Mouse (Mus musculus): ENCODE measurements around the gene Upk3b. TPM values are rescaled to one million over a fixed set of nuclear protein-coding genes. Genes with fewer than 3 reads are reported as not detected.

Upk3b gene
- polyA plus RNA-seq (2015; fragmentation: Nextera tagmentation; extraction: Ambion mirVana) = 9.1 and 10.9 TPM in 2 replicates

DNA sequence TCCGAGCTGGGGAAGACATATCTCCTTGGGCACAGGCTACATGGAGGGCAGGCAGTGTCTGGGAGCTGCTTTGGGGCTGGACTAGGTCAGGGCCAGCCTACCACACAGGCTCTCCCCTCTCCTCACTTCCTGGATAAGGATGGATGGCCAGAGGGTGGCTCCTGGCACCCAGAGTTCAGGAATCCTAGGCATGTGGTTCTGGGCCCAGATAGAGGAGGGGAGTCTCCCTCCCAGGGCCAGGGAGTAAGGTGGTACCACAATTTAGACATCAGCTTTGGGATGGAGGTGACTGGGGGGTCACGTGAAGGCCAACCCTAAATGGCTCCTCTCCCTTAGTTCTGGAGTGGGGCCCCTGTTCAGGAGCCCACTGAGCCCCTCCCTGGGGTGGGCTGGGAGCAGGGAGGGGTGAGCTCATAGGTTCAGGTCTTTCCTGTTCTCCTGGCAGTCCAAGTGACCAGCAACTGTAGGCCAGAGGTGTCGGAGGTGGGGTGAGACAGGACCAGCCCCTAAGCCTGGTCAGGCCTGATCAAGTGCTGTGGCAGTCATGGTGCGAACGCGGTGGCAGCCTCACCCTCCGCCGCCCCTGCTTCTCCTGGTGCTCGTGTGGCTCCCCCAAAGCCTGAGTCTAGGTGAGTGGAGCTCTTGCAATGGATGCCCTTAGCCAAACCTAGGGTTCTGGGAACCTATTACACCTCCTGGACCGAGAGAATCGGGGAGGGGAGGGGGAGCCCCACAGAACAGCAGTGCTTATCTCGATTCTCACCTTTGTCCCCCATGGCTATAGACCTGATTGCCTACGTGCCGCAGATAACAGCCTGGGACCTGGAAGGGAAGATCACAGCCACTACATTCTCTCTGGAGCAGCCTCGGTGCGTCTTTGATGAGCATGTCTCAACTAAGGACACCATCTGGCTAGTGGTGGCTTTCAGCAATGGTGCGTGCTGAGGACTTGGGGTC, at the start of gene Upk3b:
TSS of gene Upk3b (plus strand) at position 239 of the 957 bp plus-strand sequence.
- H3K4me1 ChIP-seq = 0 out of 2 replicates have a peak, but pooled peaks cover 5% of the 10 kb centered on the region
- H3K4me2 ChIP-seq = no peak within 1 kb of the TSS
- no peaks in the 10 kb centered on the region for H3K36me3 ChIP-seq
- no peaks in the 10 kb centered on the region for H3K9me3 ChIP-seq
- no peak for ATAC-seq (ENCODE audit: insufficient number of reproducible peaks, low FRiP score, low TSS enrichment, low read depth)
- no peak within 1 kb of the TSS for H3K4me3 ChIP-seq
- 67% methylated on average over 17 of the region's 17 CpGs for WGBS
- no peaks in the 10 kb centered on the region for H3K27me3 ChIP-seq
- H3K27ac ChIP-seq = no peak within 1 kb of the TSS
- H3K9ac ChIP-seq = no peak within 1 kb of the TSS

DNA sequence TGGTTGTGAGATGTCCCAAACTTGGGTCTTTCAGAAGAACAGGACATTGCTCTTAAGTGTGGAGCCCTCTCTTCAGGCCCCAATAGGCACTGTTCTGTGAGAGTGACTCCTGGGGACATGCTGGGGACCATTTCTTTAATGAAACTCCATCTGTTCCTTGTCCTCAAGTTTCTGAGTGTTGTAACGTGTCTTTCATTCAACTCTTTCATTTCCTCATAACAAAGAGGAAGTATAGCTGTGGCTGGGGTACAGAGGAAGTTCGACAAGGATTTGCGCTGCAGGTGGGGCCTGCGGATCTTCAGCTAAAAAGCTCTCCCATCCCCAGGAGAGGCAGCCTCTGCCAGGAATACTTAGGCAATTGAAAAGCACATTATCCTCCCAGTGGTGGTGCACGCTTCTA, 47.7 kb upstream of the Upk3b start:
- Histone ChIP-seq H3K36me3 (no peaks in the 10 kb centered on the region), H3K4me1 (peaks cover 5% of the 10 kb centered on the region), H3K4me2 (no peak overlapping the region), H3K27ac (no peak overlapping the region), H3K27me3 (no peaks in the 10 kb centered on the region), H3K4me3 (no peak overlapping the region), H3K9me3 (no peaks in the 10 kb centered on the region), H3K9ac (no peak overlapping the region)
- no peak for ATAC-seq (ENCODE audit: insufficient number of reproducible peaks, low FRiP score, low TSS enrichment, low read depth)
- WGBS = 66% methylated on average over 5 of the region's 5 CpGs

DNA sequence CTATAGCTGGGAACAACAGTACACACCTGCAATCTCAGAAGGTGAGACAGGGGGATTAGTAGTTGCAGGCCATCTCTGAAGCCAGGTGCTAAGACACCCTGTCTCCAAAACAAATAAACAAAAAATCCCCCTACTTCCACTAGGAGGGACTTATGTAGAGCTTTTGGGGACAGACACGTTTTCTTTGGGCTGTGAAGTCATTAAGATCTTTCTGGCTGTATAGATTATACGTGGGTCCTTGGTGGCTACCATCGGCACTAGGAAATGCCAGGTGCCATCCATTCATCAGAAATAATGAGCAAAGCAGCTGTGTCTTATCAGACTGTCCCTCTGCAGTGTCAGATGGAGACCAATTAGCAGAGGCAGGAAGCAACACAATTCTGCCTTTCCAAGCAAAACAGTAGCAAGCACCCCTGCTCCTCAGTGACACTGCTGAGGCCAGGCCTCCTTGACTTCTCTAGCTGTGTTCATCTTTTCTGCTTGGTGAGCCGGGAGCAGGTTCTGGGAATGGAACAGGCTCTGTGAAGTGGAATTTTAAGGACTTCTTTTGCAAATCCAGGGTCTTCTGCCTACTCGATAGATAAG, 44.8 kb upstream of the Upk3b start:
- peaks cover 12% of the 10 kb centered on the region for H3K4me1 ChIP-seq
- no peak overlapping the region for H3K27ac ChIP-seq
- no peak for ATAC-seq (ENCODE audit: insufficient number of reproducible peaks, low FRiP score, low TSS enrichment, low read depth)
- WGBS = 56% methylated on average over 5 of the region's 5 CpGs
- H3K36me3 ChIP-seq = peaks cover 20% of the 10 kb centered on the region
- no peaks in the 10 kb centered on the region for H3K9me3 ChIP-seq
- no peak overlapping the region for H3K9ac ChIP-seq
- no peak overlapping the region for H3K4me2 ChIP-seq
- no peak overlapping the region for H3K4me3 ChIP-seq
- H3K27me3 ChIP-seq = no peaks in the 10 kb centered on the region

DNA sequence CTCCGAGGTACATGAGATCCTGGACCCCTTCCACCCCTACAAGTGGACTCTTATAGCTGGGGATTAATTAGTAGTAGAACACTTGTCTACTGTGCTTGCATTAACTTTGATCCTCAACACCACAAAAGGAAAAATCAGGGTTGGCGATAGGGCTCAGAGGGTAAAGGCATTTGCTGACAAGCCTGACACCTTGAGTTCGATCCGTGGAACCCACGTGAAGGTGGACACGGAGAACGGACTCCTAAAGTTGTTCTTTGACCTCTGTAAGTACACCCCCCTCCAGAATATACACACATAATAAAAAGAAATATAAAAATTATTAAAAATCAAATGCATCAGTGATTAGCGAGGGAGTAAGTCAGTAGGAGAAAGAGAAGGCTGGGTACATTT, 44.0 kb upstream of the Upk3b start:
- Histone ChIP-seq H3K27me3 (no peaks in the 10 kb centered on the region), H3K9me3 (no peaks in the 10 kb centered on the region), H3K27ac (no peak overlapping the region), H3K4me2 (no peak overlapping the region), H3K4me3 (peak overlapping the region; percentile 73), H3K4me1 (peaks cover 12% of the 10 kb centered on the region), H3K9ac (no peak overlapping the region), H3K36me3 (peaks cover 29% of the 10 kb centered on the region)
- no peak for ATAC-seq (ENCODE audit: insufficient number of reproducible peaks, low FRiP score, low TSS enrichment, low read depth)
- WGBS = 60% methylated on average over 8 of the region's 8 CpGs

DNA sequence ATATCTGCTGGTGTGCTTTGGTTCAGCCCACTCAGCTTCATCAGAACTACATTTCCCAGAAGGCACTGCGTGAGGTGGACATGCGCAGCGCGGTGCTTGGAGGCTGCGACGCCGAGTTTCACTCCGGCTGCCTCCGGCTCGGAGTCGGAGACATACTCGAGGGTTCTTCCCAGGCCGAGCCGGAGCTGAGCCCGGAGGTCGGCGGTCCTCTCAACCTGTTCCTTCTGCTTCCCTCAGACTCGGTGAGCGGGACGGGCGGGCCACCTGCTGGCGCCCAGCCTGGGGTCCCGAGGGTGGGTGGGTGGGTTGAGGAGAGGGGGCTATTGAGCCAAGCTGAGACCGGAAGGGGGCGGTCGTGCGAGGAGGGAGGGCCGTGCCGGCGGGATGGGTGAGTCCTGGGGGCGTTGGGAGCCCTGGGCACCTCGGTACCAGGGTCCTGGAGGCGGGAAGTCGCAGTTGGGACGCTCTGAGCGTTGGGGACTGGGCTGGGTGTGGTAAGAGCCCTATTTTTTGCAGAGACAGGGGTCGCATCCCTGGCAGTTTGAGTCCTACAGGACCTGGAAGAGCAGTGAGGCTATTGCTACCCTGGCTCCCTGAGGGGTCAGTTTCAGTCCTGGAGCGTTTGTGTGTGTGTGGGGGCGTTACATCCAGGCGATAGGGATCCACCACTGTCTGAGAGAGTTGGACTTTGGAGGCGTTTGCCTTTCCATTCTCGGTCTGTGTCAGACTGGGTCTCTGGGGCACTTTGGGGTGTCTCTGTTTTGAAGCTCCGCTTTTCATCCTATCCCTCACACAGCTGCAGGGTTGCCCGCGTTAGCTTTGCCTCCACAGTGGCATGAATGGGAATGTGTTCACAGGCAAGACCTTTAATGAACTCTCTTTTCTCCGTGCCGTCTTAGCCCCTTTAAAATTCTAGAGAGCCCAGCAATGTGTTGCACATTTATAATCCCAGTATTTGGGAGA, 43.3 kb upstream of the Upk3b start, which contains the start of gene Dtx2:
TSS of gene Dtx2 (plus strand) at position 76 of the 963 bp plus-strand sequence.
- H3K9ac ChIP-seq = peak within 1 kb of the TSS; percentile 77
- H3K27ac ChIP-seq = peak within 1 kb of the TSS; percentile 90
- peaks cover 34% of the 10 kb centered on the region for H3K36me3 ChIP-seq
- H3K4me2 ChIP-seq = peak within 1 kb of the TSS; percentile 64
- H3K9me3 ChIP-seq = no peaks in the 10 kb centered on the region
- H3K4me3 ChIP-seq = peak within 1 kb of the TSS; percentile 73
- ATAC-seq (ENCODE audit: insufficient number of reproducible peaks, low FRiP score, low TSS enrichment, low read depth) = peak; percentile 88
- H3K4me1 ChIP-seq = peaks cover 12% of the 10 kb centered on the region
- under 1% methylated on average over 47 of the region's 47 CpGs for WGBS
- no peaks in the 10 kb centered on the region for H3K27me3 ChIP-seq

DNA sequence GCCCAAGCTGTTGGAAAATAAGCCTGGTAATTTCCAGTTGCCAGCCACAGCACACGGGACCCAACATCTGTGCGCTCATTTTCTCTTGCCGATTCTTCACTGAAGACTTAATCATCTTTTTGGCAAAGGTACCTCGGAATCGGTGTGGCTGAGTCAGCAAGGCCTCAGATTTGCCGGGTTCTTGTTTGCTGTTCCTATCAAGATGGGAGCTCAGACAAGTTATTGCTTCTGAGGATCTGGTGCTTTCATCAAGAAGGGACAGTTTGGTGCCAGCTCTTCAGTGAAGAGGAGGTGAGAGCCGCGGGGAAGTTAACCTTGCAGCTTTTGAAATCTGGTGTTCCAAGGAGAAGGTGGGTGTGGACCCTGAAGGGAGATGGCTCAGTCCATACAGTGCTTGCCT, 42.1 kb upstream of the Upk3b start:
- H3K27me3 ChIP-seq = no peaks in the 10 kb centered on the region
- peaks cover 37% of the 10 kb centered on the region for H3K36me3 ChIP-seq
- H3K4me1 ChIP-seq = peaks cover 12% of the 10 kb centered on the region
- no peak overlapping the region for H3K9ac ChIP-seq
- WGBS = 77% methylated on average over 8 of the region's 8 CpGs
- no peak overlapping the region for H3K27ac ChIP-seq
- H3K4me2 ChIP-seq = no peak overlapping the region
- H3K9me3 ChIP-seq = no peaks in the 10 kb centered on the region
- ATAC-seq (ENCODE audit: insufficient number of reproducible peaks, low FRiP score, low TSS enrichment, low read depth) = no peak
- H3K4me3 ChIP-seq = no peak overlapping the region

DNA sequence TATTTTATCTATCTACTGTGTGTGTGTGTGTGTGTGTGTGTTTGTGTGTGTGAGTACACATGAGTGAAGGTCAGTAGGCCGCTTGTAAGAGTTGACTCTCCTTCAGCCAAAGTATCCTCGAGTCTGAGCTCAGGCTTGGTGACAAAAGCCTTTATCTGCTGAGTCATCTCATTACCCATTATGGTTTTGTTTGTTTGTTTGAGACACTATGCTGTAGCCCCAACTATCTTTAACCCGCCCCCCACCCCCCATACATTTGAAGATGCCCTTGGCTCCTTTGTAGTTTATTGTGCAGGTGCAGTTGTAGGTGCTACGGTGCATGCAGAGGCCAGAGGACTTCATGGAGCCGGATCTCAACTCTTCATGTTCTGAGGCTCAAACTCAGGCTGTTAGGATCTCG, 37.1 kb upstream of the Upk3b start:
- H3K9me3 ChIP-seq = no peaks in the 10 kb centered on the region
- H3K4me1 ChIP-seq = peaks cover 15% of the 10 kb centered on the region; the same call in 1 of the 2 replicates
- H3K9ac ChIP-seq = no peak overlapping the region
- no peak for ATAC-seq (ENCODE audit: insufficient number of reproducible peaks, low FRiP score, low TSS enrichment, low read depth)
- H3K4me3 ChIP-seq = no peak overlapping the region
- peaks cover 51% of the 10 kb centered on the region for H3K36me3 ChIP-seq
- no peak overlapping the region for H3K27ac ChIP-seq
- H3K27me3 ChIP-seq = no peaks in the 10 kb centered on the region
- no peak overlapping the region for H3K4me2 ChIP-seq
- WGBS = 91% methylated on average over 6 of the region's 6 CpGs

DNA sequence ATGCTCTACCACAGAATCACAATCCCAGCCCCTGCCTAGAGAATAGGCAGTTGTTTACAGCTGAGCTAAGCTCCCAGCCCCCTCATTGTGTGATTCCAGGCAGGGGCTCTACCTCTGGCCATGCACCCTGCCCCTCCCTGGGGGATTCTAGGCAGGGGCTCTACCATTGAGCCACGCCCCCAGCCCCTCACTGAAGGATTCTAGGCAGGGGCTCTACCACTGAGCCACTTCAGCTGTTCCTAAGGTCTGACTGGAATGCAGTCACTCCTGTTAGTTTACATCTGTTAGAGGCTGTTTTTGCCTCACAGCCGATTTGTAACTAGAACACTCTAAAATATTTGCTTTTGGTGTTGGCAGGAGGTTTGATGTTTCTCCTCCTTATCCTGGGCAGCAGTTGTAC, 36.0 kb upstream of the Upk3b start:
- H3K36me3 ChIP-seq = peaks cover 44% of the 10 kb centered on the region
- no peak overlapping the region for H3K4me3 ChIP-seq
- 56% methylated on average over 2 of the region's 2 CpGs for WGBS
- no peaks in the 10 kb centered on the region for H3K27me3 ChIP-seq
- H3K4me2 ChIP-seq = no peak overlapping the region
- H3K9ac ChIP-seq = no peak overlapping the region
- peak overlapping the region; percentile 57 for H3K27ac ChIP-seq
- H3K9me3 ChIP-seq = no peaks in the 10 kb centered on the region
- peaks cover 15% of the 10 kb centered on the region; the same call in 1 of the 2 replicates for H3K4me1 ChIP-seq
- no peak for ATAC-seq (ENCODE audit: insufficient number of reproducible peaks, low FRiP score, low TSS enrichment, low read depth)

DNA sequence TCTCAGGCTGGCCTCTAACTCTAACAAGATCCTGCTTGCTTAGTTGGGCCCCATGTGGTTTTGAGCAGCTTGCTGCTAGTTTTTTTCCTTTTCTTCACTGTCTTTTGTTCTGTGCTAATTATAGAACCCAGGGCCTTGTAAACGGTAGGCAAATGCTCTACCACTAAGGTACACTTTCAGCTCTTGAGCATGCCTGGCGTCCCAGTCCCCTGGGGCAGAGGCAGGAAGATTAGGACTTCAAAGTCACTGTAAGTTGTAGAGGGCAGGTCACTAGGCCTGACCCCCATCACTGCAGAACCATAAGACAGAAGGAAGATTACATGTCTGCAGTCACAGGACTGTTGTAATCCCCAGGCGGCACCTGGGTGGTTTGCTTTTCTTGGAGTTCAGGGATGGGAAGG, 35.5 kb upstream of the Upk3b start:
- Histone ChIP-seq H3K4me3 (no peak overlapping the region), H3K4me2 (no peak overlapping the region), H3K27me3 (no peaks in the 10 kb centered on the region), H3K4me1 (peaks cover 17% of the 10 kb centered on the region; the same call in 1 of the 2 replicates), H3K9me3 (no peaks in the 10 kb centered on the region), H3K9ac (no peak overlapping the region), H3K27ac (peak overlapping the region; percentile 57), H3K36me3 (peaks cover 41% of the 10 kb centered on the region)
- ATAC-seq (ENCODE audit: insufficient number of reproducible peaks, low FRiP score, low TSS enrichment, low read depth) = no peak
- WGBS = 20% methylated on average over 3 of the region's 3 CpGs

DNA sequence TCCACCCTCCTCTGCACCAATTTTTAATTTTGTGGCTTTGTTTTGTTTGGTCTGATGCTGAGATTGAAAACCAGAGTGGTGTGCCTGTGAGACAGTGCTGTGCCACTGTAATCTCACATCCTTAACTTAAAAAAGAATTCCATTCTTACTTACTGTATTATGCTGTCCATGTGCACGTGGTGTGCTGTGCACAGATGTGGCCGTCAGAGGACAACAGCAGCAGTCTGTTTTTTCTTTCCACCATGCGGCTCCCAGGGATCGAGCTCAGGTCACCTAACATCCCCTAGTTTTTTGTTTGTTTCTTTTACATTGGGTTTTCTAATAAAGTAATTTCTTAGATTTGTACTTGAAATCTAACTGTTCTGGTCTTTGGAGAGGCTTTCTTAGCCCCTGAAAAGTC, 33.8 kb upstream of the Upk3b start:
- WGBS = 48% methylated on average over 4 of the region's 4 CpGs
- ATAC-seq (ENCODE audit: insufficient number of reproducible peaks, low FRiP score, low TSS enrichment, low read depth) = no peak
- no peak overlapping the region for H3K4me3 ChIP-seq

DNA sequence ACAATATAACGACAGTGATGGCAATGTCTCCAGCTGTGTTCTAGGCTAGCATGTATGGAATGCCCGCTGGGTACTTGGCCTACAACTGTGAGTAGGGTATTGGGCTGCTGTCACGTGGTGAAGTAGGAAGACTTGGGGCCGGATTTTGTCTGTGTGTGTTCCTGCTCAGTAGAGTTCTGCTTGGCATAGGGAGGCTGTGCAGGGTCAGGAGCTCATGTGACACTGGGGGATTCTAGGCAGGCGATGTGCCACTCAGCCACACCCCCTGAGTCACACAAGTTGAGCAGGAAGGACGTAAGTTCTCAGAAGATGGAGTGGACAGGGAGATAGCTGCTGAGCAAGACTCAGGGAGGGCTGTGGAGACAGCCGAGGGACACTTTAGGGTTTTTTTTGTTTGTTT, 30.6 kb upstream of the Upk3b start:
- H3K27me3 ChIP-seq = no peaks in the 10 kb centered on the region
- H3K4me1 ChIP-seq = peaks cover 13% of the 10 kb centered on the region; the same call in 1 of the 2 replicates
- H3K4me3 ChIP-seq = no peak overlapping the region
- H3K9me3 ChIP-seq = no peaks in the 10 kb centered on the region
- H3K9ac ChIP-seq = no peak overlapping the region
- WGBS = 81% methylated on average over 7 of the region's 7 CpGs
- H3K36me3 ChIP-seq = peaks cover 32% of the 10 kb centered on the region
- no peak overlapping the region for H3K4me2 ChIP-seq
- H3K27ac ChIP-seq = no peak overlapping the region
- no peak for ATAC-seq (ENCODE audit: insufficient number of reproducible peaks, low FRiP score, low TSS enrichment, low read depth)

More for the DNA sequence above, 33.8 kb upstream of the Upk3b start:
- Histone ChIP-seq H3K27me3 (no peaks in the 10 kb centered on the region), H3K9me3 (no peaks in the 10 kb centered on the region), H3K9ac (no peak overlapping the region), H3K27ac (no peak overlapping the region), H3K4me1 (peaks cover 18% of the 10 kb centered on the region; the same call in 1 of the 2 replicates), H3K4me2 (no peak overlapping the region), H3K36me3 (peaks cover 23% of the 10 kb centered on the region)
